Mouse (Mus musculus) ES-E14 (cell line): ENCODE measurements around the gene Olfr571. TPM values are rescaled to one million over a fixed set of nuclear protein-coding genes. Genes with fewer than 3 reads are reported as not detected.

Experiments
- DNase-seq: peaks from one replicate; pipeline ENCODE4 v3.0.0-alpha.2; 2013; ENCODE audit warnings: low read depth, low spot score
- H3K27ac ChIP-seq: 2 replicates; pipeline ENCODE4 v1.5.1; 2012; ENCODE audit warnings: low read depth, mild to moderate bottlenecking, low read length, moderate library complexity, mixed read lengths; ENCODE audit not compliant: poor library complexity, insufficient read depth, severe bottlenecking
- H3K36me3 ChIP-seq: 2 replicates; pipeline ENCODE4 v1.6.1; 2012; ENCODE audit warnings: mild to moderate bottlenecking, low read length, moderate library complexity, mixed read lengths; ENCODE audit not compliant: control insufficient read depth, poor library complexity, insufficient read depth, severe bottlenecking
- H3K4me1 ChIP-seq, 2 experiments: fragments of 150-350 bp in 1 of 2; sonication (generic) in 1 of 2; 2 replicates each; pipeline ENCODE4 v1.6.1; 2012; ENCODE audit warnings: low read length in 2 of 2, mild to moderate bottlenecking in 1 of 2, mixed read lengths in 1 of 2; ENCODE audit not compliant: control insufficient read depth in 2 of 2, insufficient read depth in 2 of 2, poor library complexity in 1 of 2
- H3K4me3 ChIP-seq, 2 experiments: fragments of 150-350 bp in 1 of 2; sonication (generic) in 1 of 2; 2 replicates each; pipeline ENCODE4 v1.5.1; 2012; ENCODE audit warnings: low read length in 2 of 2, low read depth in 1 of 2, mild to moderate bottlenecking in 1 of 2, mixed read lengths in 1 of 2; ENCODE audit not compliant: insufficient read depth in 1 of 2, poor library complexity in 1 of 2, severe bottlenecking in 1 of 2
- H3K9ac ChIP-seq: 2 replicates; pipeline ENCODE4 v1.6.1; 2012; ENCODE audit warnings: low read depth, mild to moderate bottlenecking, low read length, mixed read lengths; ENCODE audit not compliant: poor library complexity, insufficient read depth, severe bottlenecking
- H3K9me3 ChIP-seq: fragments of 150-350 bp; sonication (generic); 2 replicates; pipeline ENCODE4 v1.6.1; 2012; ENCODE audit warnings: low read depth, mild to moderate bottlenecking, low read length; ENCODE audit not compliant: control insufficient read depth, insufficient read depth
- CHD2 ChIP-seq: IDR thresholded peaks from 2 replicates; pipeline ENCODE4 v1.6.1; 2014; ENCODE audit warnings: mild to moderate bottlenecking, low read depth, low read length, inconsistent platforms
- HCFC1 ChIP-seq: IDR thresholded peaks from 2 replicates; pipeline ENCODE4 v1.6.1; 2012; ENCODE audit warnings: low read length, inconsistent platforms, borderline replicate concordance; ENCODE audit not compliant: insufficient read depth
- MAFK ChIP-seq: IDR thresholded peaks from 2 replicates; pipeline ENCODE4 v1.6.1; 2014; ENCODE audit warnings: mild to moderate bottlenecking, low read depth, low read length, inconsistent platforms; ENCODE audit not compliant: insufficient read depth
- ZC3H11A ChIP-seq: IDR thresholded peaks from 2 replicates; pipeline ENCODE4 v1.6.1; 2012; ENCODE audit warnings: low read depth, mild to moderate bottlenecking, inconsistent platforms, low read length, borderline replicate concordance
- ZNF384 ChIP-seq: IDR thresholded peaks from 2 replicates; pipeline ENCODE4 v1.6.1; 2012; ENCODE audit warnings: low read depth, low read length, inconsistent platforms
- in situ Hi-C, 2 experiments: fragments of 600-800 bp; cut with MboI; formaldehyde crosslinking; loops; one replicate each; pipeline ENCODE4 v1.15.1; 2025; ENCODE audit warnings: low sequenced_read_pairs in 2 of 2, inconsistent platforms in 1 of 2; ENCODE audit not compliant: unreplicated experiment in 2 of 2
- total RNA-seq: library from RNA; depleted of rRNA; stranded (reverse); fragments of 300-350 nt; gene quantifications from 2 replicates; pipeline ENCODE4 v1.2.3, GENCODE M21; 2012

Gene Olfr571
- total RNA-seq, 1 experiment, result not detected

DNA sequence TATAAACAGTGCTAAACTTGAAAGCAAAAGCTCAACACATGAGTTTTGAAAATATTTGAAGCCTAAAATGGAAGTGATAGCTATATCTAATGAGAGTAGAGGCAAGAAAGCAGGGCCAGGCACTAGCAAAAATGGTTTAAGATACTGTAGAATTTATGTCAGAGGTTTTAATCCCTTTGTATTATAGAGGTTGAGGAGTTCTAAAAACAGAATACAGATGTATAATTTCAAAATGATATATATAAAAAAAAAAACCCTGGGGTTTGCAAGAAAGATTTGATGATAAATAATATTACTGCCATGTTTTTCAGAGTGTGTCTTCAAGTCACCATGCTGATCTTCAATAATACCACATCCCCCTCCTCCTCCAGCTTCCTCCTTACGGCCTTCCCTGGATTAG lies 30.8 kb upstream of the Olfr571 start, which contains the start of gene Olfr574:
Olfr574 (plus strand) TSS at position 301 of the 400 bp plus-strand sequence.
- Histone ChIP-seq H3K9ac (no peak within 1 kb of the TSS), H3K27ac (no peak within 1 kb of the TSS), H3K36me3 (no peaks in the 10 kb centered on the region), H3K9me3 (no peaks in the 10 kb centered on the region), H3K4me1 (no peaks in the 10 kb centered on the region), H3K4me3 (no peak within 1 kb of the TSS)
- in situ Hi-C loops, result no loop called here
- DNase-seq, result no peak
- TF ChIP-seq HCFC1 (no peak), ZC3H11A (no peak), MAFK (no peak), CHD2 (no peak), ZNF384 (no peak)

DNA sequence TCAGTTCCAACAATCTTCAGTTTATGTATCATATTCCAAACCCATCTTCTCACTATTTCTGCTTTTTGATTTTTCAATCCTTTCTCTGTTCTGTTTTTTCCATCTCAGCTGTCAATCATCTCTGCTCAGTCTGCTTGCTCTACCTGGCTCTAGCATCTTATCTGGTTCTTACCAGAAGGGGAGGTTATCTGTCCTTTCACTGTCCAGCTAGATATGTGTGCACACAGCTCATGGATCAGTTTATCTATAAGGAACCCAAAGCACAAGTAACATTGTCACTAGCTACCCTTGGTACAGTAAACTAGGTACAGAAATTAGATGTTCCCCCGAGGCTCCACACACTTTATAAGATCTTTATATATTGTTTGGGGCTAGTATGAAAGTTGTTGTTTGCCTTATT lies 26.1 kb upstream of the Olfr571 start:
- in situ Hi-C loops, result no loop called here
- Histone ChIP-seq H3K36me3 (no peaks in the 10 kb centered on the region), H3K4me3 (no peak overlapping the region), H3K4me1 (no peaks in the 10 kb centered on the region), H3K9ac (no peak overlapping the region), H3K9me3 (no peaks in the 10 kb centered on the region), H3K27ac (no peak overlapping the region)
- DNase-seq, result no peak
- no peak for TF ChIP-seq CHD2
- TF ChIP-seq ZC3H11A, result no peak
- no peak for TF ChIP-seq MAFK
- no peak for TF ChIP-seq ZNF384
- no peak for TF ChIP-seq HCFC1

DNA sequence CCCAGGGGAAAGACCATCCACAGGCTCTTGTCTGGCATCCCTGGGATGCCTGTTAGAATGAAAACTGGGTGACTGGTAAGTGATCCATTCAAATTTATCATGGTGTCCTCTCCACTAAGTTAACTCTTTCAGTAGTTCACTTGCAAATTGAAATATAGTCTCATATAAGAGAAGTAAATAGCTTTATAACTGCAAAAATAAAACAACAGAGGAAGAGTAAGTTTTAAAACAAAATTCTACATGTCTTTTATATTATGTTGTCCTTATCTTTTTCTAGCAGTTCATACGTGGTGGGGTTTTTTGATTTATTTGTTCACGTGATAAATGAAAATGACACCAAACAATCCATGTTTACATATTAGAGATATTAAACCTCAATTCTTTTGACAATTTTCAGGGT lies 25.1 kb upstream of the Olfr571 start, which contains the start of gene Olfr573-ps1:
Olfr573-ps1 (minus strand) TSS at position 101 of the 400 bp plus-strand sequence.
- no peak within 1 kb of the TSS for H3K4me3 ChIP-seq
- in situ Hi-C loops, result no loop called here
- H3K4me1 ChIP-seq, result no peaks in the 10 kb centered on the region
- H3K36me3 ChIP-seq, result no peaks in the 10 kb centered on the region
- no peak within 1 kb of the TSS for H3K9ac ChIP-seq
- DNase-seq, result no peak
- no peak within 1 kb of the TSS for H3K27ac ChIP-seq
- TF ChIP-seq ZNF384 (no peak), HCFC1 (no peak), CHD2 (no peak), ZC3H11A (no peak), MAFK (no peak)
- H3K9me3 ChIP-seq, result no peaks in the 10 kb centered on the region

DNA sequence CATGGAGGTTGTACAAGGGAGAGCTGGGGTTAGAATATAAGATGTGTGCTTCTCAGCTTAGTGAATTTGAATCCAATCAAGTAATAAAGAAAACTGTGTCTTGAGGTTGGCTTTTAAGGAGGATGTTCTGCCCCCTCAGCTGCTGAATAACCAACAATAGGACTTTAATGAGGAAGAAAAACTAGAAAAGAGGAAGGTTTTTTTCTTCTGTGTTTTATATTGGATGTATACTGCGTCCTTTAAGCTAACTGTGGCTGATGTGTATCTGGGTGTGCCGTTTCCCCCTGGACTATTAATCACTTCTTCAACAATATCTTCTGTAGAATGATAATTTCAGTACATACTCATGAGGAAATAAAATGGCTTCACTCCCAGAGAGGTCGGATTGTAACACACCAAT lies 9.8 kb upstream of the Olfr571 start:
- TF ChIP-seq CHD2 (no peak), MAFK (no peak), ZNF384 (no peak)
- Histone ChIP-seq H3K9me3 (no peaks in the 10 kb centered on the region), H3K9ac (no peak overlapping the region), H3K4me1 (no peaks in the 10 kb centered on the region), H3K4me3 (no peak overlapping the region), H3K36me3 (no peaks in the 10 kb centered on the region), H3K27ac (no peak overlapping the region)
- no peak for DNase-seq
- in situ Hi-C loops, result no loop called here

DNA sequence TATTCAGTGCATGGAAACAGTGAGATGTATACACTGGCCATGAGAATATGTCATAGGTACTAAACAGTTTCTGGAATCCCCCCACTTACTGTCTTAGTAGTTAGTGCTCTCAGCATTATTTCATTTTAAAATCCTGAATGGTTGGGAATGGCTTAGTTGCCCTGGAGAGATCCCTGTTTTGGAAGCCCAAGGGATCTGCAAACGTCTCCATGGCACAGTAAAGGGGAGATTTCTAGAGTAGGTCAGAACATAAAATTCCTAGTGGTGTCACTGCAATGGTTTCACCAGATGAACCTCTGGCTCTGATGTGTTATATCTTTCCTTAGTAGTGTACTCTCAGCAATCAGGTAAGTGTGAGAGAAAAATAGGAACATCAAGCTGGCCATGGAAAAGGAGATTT lies 6.8 kb upstream of the Olfr571 start, which contains the start of gene Olfr572:
Olfr572 (plus strand) TSS at position 301 of the 400 bp plus-strand sequence.
- DNase-seq, result no peak
- no peak within 1 kb of the TSS for H3K27ac ChIP-seq
- no peak within 1 kb of the TSS for H3K4me3 ChIP-seq
- in situ Hi-C loops, result loop anchor here in 1 of 2 experiments (25.0 kb wide), 1 partner anchor 412 kb away; no protein-coding TSS in a partner anchor
- no peaks in the 10 kb centered on the region for H3K9me3 ChIP-seq
- no peak for TF ChIP-seq HCFC1
- TF ChIP-seq CHD2, result no peak
- no peak for TF ChIP-seq ZNF384
- no peak for TF ChIP-seq MAFK
- no peak for TF ChIP-seq ZC3H11A
- no peak within 1 kb of the TSS for H3K9ac ChIP-seq
- no peaks in the 10 kb centered on the region for H3K4me1 ChIP-seq
- no peaks in the 10 kb centered on the region for H3K36me3 ChIP-seq
